Mouse (Mus musculus) left cerebral cortex, postnatal 25 days (tissue): ENCODE measurements around the gene Vps35. TPM values are rescaled to one million over a fixed set of nuclear protein-coding genes. Genes with fewer than 3 reads are reported as not detected.

ENCODE experiments used
- DNase-seq, 2 experiments: peaks; one replicate each; pipeline ENCODE4 v3.0.0; 2022; ENCODE audit warnings: low spot score in 2 of 2, mixed read lengths in 1 of 2
- intact Hi-C: fragments of 180-260 bp; cut with DNase I; formaldehyde crosslinking; loops from one replicate; pipeline ENCODE4 v1.15.1; 2025
- total RNA-seq, 2 experiments: library from RNA; stranded (reverse); gene quantifications; 2 replicates each; pipeline ENCODE4 v1.2.3; 2021

Gene Vps35
- total RNA-seq: 100 to 1,000 TPM; 137 to 143 TPM

DNA sequence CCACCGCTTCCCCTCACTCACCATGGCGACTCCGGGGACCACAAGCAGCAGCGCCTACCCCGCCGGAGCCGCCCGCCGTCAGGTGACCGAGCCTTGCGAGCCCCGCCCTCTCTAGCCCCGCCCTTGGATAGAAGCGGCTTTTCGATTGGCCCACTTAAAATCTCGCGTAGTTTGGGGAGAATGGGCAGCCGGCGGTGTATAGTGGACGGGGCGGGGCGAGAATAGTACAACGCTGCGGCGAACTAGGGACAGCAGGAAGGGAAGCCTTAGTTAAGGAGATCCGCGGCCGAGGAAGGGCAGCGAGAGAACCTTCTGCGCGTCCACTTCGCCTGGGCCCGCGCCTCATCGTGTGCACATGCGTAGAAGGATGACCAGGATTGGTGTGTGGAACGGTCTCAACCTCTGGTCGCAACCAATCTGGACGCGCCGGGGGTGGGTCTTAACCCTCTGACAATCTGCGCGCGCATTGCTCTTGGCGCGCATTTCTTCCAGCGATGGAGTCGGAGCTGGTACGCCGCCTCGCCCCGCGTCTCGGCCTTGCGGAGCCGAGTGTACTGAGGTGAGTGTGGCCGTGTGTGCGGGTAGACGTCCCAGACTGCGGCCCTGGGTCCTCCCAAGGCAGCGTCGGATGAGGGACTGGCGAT is at the start of gene Vps35, which contains the start of gene Orc6:
TSS of gene Vps35 (minus strand) at position 369 of the 644 bp plus-strand sequence.
TSS of gene Orc6 (plus strand) at position 199 of the 644 bp plus-strand sequence.
- DNase-seq: peak; percentile 96 to 98
- intact Hi-C loops: loop anchor here (5.0 to 10.0 kb wide), 2 partner anchors 217 to 255 kb away; partner anchors contain the start of genes Dnaja2, Man2b1, Wdr83 and Wdr83os

DNA sequence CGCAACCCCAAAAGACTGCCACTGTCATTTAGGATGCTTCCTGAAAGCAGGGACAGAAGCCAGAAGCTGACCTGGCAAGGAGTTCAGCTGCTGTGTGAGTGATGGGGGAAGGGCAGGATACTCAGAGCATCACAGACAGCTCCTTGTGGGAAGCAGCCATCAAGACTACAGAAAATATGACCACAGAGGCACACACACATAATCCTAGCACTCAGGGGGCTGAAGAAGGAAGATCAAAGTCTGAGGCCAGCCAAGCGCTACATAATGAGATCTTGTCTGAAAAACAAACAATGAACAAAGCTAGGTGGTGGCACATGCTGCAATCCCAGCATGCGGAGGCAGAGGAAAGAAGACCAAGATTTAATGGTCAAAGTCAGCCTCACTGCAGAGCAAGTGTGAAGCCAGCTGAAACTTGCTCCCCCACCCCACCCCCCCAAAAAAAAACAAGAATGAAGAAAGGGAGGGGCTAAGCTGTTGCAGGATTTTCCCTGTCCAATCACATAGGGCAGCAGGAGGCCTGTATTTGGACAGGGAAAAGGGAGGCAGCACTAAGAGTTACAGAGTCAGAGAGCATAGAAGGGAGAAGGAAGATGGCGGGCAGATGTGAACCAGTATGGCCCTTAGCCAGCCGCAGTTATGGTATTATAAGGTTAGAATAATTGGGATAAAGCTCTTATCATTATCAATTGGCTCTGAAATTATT is 40.4 kb upstream of the Vps35 start:
- DNase-seq: no peak
- intact Hi-C loops: no loop called here

DNA sequence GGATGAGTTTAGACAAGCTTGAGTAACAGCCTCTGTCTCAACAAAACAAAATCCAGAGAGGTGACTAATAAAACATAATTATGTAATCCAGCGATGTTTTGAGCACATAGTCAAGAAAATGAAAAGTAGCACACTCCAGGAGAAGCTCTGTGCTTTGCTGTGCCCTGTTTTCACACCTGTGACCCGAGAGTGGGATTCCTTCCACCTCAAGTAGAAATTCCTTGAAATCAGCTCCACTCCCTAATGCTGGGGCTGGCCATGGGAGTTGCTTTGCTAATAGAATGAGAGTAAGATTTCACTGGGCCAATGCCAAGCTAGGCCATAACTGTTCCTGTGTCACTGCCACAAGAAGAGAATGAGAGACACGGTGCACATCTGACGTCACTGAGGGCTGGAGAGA is 38.1 kb upstream of the Vps35 start:
- no peak for DNase-seq

DNA sequence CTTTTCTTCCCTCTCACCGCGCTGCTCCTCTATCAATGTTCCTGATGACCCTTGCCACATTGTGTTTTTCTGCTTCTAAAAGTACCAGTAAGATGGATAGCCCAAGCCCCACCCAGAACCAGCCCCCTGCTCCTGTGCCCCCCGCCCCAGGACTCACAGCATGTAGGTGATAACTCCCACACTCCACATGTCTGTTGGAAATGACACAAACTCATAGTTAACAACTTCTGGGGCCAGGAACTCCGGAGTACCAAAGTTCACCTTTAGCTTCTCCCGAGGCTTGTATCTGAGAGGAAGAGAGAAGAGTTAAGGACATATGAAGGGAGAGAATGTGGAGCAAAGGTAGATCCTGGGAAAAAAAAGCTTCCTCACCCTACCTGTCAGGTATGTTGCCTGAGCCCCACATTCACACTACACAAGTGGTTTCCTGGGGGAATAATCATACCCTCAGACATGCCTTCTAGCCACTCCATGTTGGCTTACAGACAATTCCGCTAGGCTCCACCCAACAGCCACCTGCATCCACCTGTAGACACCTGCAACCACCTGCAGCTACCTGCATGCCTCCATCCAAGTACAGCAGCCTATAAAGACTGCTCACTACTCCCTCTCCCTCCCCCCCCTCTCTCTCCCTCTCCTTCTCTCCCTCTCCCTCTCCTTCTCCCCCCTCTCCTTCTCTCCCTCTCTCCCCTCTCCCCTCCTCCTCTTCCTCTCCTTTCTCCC is 36.8 kb upstream of the Vps35 start:
- no peak for DNase-seq
- intact Hi-C loops: no loop called here

More for the DNA sequence above, 38.1 kb upstream of the Vps35 start:
- intact Hi-C loops: no loop called here

DNA sequence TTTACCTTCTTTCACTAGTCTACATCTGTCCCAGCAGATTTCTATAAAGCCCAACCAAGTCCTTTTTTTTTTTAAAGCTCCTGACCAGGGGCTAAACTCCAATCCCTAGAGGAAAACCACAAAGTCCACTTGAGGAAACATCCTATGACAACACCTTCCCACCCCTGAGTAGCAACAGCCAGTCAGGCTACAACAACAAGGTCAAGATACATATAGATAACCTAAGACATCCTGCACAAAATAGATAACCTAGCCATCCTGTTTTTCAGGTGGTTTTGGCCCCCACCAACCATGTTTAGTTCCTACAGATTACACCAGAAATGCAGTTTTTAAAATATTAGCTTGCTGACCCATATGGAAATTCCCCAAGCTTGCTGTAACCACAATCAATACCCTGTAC is 35.5 kb upstream of the Vps35 start:
- no peak for DNase-seq
- intact Hi-C loops: no loop called here

DNA sequence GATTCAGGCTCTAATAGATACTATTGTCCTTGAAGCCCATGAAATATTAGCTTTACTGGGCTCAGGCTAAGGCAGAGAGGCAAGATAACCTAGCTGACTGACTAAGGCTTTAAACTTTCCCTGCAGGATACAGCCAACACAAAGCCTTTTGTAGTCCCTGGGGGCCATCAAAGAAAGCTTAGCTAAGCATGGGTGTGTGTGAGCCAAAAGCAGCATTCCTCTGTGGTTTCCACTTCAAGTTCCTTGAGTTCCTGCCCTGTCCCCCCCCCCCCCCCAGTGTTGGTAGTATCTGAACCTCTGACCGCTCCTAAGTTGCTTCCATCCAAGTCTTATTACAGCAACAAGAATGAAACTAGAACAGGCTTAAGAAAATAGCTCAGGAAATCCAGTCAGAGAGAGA is 29.9 kb upstream of the Vps35 start:
- DNase-seq: no peak

DNA sequence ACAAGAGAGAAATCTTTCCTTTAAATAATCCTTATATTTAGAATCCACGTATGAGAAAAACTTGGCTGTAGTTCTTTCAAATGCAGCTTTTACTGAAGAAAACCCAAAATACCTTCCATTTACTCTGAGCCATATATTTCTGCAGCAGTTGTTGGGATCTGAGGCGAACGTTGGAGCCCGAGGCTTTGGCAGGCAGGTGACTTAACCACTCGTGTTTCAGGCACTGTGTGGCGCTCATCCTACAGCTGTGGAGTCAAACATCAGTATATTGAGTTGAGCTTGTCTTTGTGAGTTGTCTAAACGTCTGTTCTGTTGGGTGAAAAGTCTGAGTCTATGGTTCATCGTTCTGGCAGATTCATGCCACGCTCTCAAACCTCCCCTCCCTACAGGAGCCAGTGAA is 27.4 kb upstream of the Vps35 start:
- DNase-seq: no peak
- intact Hi-C loops: no loop called here

More for the DNA sequence above, 29.9 kb upstream of the Vps35 start:
- intact Hi-C loops: no loop called here

DNA sequence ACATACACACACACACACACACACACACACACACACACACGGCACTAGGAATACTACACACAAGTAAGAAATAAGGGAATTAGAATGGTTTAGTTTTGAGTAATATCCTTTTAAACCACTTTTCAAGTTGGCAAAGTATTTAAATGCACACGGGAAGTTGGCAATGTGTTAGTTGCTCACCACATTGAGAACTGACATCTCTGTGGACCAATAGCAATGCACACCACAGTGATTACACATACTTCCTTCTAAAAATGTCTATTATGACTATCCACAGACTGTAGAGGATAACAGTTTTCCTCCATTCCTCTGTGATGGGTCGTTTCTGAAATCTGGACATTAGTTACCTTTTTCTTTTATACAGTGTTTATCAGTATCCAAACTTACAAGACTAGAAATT is 23.5 kb upstream of the Vps35 start:
- DNase-seq: no peak
- intact Hi-C loops: no loop called here

DNA sequence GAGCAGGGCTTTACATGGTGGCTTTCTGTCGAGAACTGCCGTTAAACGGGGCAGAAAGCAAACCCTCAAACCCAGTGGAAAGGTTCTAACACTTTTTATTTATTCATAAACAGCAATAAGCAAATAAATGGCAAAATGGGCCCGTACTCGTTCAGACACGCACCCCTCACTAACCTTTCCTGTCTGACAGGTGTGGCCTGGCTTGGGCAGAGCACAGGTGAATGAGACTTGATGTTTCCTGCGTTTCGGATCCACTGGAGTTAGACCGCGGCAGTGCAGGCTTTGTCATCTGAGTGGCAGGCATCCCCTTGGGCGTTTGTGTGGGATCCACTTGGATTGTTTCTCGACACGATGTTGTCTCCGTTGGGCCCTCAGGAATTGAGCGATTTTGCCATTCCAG is 22.4 kb upstream of the Vps35 start:
- intact Hi-C loops: no loop called here
- no peak for DNase-seq

DNA sequence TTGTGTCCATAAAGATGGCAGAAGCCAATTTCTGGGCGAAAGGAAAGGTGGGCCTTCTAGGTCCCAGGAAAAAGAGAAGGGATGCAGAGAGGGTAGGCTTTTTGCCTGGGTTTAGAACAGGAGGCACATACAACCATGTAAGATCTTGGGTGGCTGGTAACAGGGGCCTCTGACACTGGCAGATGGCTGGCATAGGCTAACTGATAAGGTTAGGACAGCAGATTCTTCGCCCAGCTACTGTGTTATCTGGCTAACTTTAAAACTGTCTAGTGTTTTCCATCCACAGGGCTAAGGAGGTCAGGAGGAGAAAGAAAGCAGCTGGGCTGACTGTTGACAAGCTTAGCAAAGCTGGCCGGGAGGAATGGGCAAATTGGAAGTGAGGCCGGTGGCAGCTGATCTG is 18.9 kb upstream of the Vps35 start:
- intact Hi-C loops: no loop called here
- no peak for DNase-seq

DNA sequence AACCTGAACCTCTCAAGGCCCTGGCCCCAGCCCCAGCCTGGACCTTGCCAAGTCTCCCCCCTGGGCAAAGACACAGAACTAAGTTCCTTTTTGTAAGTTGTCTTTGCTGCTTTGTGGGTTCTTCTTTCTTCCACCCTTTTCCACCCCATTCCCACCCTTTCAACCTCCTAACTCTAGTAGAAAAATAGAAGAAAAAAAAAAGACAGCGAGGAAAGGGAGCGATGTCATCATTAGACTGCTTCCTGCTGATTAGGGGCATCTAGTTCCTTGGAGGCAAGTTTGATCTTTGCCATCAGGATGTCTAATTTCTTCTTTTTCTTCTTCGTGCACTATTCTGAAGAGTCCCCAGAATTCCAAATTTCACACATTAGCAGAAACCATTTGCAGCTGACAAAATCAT is 13.4 kb upstream of the Vps35 start:
- intact Hi-C loops: loop anchor here (5.0 kb wide), 1 partner anchor 84 kb away; no protein-coding TSS in a partner anchor
- no peak for DNase-seq

DNA sequence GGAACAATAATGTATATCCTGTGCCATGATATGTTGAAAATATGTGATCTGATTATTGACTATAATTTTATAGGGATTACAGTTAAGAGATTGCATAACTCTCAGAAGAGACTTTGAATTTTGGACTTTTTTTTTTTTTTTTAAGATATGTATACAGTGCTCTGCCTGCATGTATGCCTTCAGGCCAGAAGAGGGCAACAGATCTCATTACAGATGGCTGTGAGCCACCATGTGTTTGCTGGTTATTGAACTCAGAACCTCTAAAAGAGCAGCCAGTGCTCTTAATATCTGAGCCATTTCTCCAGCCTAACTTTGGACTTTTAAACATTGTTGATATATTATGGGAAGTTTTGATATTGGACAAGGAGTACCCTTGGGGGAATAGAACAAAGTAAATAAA is 12.1 kb upstream of the Vps35 start:
- intact Hi-C loops: loop anchor here (5.0 kb wide), 1 partner anchor 86 kb away; no protein-coding TSS in a partner anchor
- peak in 1 of 2 experiments; percentile 32 for DNase-seq

DNA sequence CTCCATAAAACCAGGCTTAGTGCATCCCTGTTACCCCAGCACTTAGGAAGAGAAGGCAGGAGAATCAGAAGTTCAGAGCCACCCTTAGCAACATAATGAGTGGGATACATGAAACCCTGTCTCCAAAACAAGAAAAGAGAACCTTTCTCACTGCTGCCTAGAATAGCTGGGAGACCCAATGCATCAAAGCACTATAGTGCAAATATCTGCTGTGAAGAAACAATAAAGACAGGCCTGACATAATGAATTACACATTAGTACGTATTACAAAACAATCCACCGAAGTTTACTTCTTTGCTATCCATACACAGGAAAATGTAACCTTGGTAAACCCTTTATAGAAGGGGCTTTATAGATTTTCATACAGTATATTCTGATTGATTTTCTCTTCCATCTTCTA is 9.0 kb upstream of the Vps35 start:
- intact Hi-C loops: loop anchor here (10.0 kb wide), 1 partner anchor 246 kb away; the partner anchor contains the start of gene Dnaja2
- DNase-seq: no peak

DNA sequence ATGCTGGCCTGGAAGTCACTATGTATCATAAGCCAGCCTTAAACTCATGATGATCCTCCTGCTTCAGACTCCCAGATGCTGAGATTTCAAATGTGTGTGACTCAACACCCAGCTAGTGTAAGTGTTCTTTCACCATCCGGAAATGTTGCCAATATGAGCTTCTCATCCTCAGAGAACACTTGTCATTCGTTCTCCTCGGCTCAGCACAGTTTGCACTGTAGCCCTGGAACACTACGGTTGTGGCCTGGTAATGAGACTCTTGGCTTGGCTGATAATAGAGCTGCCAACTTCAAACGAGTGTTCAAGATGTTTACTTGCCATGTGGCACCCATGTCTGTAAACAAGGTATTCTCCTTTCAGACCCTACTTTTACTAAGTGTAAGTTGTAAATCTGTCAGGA is 3.9 kb upstream of the Vps35 start:
- no peak for DNase-seq
- intact Hi-C loops: loop anchor here (10.0 kb wide), 1 partner anchor 251 kb away; the partner anchor contains the start of gene Dnaja2

DNA sequence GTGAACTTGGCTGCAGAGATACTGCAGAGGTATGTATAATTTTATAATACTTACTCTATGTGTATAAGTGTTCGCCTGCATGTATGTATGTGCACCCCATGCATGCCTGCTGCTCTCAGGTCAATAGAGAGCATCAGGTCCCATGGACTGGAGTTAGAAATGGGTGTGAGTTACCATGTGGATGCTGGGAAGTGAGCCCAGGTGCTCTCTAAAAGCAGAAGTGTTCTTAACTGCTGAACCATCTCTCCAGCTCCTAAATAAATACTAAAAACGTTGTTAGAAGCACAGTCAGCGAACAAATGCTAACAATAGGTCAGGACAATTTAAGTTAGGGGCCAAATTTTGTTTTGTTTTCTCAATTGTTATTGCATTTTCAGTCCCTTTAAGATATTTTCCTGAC is 3.3 kb upstream of the Vps35 start:
- intact Hi-C loops: loop anchor here (10.0 kb wide), 1 partner anchor 252 kb away; the partner anchor contains the start of gene Dnaja2
- no peak for DNase-seq

DNA sequence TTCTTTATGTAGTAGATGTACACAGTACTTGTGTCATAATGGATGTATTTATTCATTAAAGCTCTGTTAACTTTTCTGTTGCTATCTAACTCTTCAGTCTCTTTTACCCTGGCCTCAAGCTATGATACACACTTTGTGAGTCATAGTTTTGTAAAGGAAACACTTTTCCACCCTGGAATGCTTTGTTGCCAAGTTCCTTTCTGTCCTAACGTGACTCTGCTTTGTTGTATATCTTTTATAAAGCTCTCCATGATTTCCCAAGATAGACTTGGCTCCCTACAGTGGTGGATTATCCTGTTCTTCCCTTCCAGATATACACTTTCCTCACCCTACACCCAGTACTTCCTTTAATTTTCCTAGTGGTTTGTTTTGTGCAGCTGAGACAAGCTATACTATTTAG is 2.3 kb upstream of the Vps35 start:
- no peak for DNase-seq
- intact Hi-C loops: loop anchor here (10.0 kb wide), 1 partner anchor 253 kb away; the partner anchor contains the start of gene Dnaja2

DNA sequence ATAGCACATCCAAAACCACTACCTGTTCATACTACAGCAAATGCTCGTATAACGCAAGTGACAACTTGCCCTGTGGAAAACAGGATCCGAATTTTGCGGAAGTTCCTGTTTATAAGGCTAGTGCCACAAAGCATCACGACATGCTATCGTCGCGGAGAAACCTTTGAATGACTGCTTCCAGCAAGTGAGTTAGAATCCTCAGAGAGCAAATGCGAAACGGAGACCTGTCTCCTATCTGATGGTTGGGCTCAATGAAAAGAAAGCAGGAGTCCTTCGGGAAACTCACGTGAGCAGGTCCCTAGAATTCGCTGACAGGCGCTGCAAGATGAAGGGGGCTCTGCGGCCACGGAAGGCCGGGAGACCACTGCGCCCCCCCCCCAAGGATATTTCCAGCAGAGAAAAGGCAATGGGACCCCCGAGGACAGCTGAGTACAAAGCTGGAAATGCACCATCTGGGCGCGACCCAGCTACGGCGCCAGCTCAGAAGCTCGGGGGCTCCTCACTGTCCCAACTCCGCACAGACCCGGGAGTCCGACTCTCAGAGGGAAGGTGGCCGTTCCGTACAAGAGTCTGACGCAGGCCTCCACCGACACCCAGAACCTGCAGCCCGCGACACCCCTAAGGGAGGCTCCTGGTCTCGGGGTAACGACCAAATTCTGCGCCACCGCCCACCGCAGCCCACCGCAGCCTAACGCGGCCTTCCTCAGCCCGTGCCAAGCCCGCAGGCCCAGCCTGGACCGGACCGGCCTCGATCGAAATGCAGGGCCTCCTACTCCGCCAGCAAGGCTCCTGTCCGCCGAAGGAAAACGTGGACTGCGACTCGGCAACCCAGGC is 785 bp downstream of the Vps35 start:
- DNase-seq: peak; percentile 9 to 12
- intact Hi-C loops: loop anchor here (5.0 kb wide), 1 partner anchor 217 kb away; the partner anchor contains the start of genes Man2b1, Wdr83 and Wdr83os

DNA sequence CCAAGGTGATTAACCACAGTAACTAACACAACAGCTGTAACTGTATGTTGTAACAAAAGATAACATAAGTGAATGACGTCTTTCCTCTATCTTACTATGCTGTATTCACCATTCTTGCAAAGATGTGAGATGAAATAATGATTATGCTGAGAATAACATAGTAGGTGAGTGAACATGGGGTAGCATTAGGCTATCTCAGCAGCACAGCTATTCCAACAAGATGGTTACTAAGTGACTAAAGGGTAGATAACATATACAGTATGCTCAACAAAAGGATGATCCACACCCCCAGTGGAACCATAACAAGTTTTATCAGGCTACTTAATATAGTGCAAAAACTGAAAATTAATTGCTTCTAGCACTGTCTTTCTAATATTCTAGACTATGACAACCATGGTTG is 12.8 kb downstream of the Vps35 start:
- no peak for DNase-seq
- intact Hi-C loops: no loop called here

DNA sequence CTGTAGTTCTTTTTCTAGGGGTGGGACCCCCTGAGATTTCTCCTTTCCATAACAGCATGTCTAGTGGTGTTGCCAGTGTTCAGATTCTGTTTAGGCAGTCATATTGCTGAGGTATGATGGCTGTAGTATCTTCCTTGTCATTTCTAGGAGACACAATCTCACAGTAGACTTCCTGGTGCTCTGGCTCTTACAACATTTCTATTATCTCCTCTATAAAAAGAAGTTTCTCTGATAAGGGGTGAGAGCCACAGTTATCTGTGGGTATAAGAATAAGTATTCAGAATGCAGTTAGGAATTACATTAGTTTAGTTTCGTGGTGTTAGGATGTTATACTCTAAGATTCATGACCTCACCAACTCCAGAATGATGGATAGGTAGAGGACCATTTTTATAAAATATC is 72.3 kb downstream of the Vps35 start:
- no peak for DNase-seq
- intact Hi-C loops: no loop called here
